Mouse (Mus musculus) forebrain, embryonic 13.5 days (tissue): ENCODE results near the gene Rpl32. TPM values are rescaled to one million over a fixed set of nuclear protein-coding genes. Genes with fewer than 3 reads are reported as not detected.
A peak's percentile ranks its signal among the peaks of the same experiment; 100 is the strongest.

Experiments used
- ATAC-seq: fragments of 200-750 bp; cut with Nextera tagmentation; 2 replicates; pipeline ENCODE4 v1.8.0; 2017
- H3K27ac ChIP-seq: fragments of 300-500 bp; sonication (generic); 2 replicates; pipeline ENCODE4 v1.5.1; 2015; ENCODE audit warnings: inconsistent platforms, mild to moderate bottlenecking, moderate library complexity
- H3K27me3 ChIP-seq: fragments of 300-500 bp; sonication (generic); 2 replicates; pipeline ENCODE4 v1.6.1; 2015; ENCODE audit warnings: mild to moderate bottlenecking, inconsistent platforms
- H3K36me3 ChIP-seq: fragments of 300-500 bp; sonication (generic); 2 replicates; pipeline ENCODE4 v1.6.1; 2015; ENCODE audit warnings: mild to moderate bottlenecking, inconsistent platforms; ENCODE audit not compliant: poor library complexity, severe bottlenecking
- H3K4me1 ChIP-seq: fragments of 300-500 bp; sonication (generic); 2 replicates; pipeline ENCODE4 v1.6.1; 2015; ENCODE audit warnings: inconsistent platforms
- H3K4me2 ChIP-seq: fragments of 300-500 bp; sonication (generic); 2 replicates; pipeline ENCODE4 v1.6.1; 2015; ENCODE audit warnings: inconsistent platforms, mild to moderate bottlenecking, moderate library complexity
- H3K4me3 ChIP-seq: fragments of 300-500 bp; sonication (generic); 2 replicates; pipeline ENCODE4 v1.5.1; 2015; ENCODE audit warnings: mild to moderate bottlenecking, inconsistent platforms
- H3K9ac ChIP-seq: fragments of 300-500 bp; sonication (generic); 2 replicates; pipeline ENCODE4 v1.6.1; 2015; ENCODE audit warnings: mild to moderate bottlenecking, inconsistent platforms
- H3K9me3 ChIP-seq: fragments of 300-500 bp; sonication (generic); replicated peaks from 2 replicates; pipeline ENCODE4 v1.6.1; 2016; ENCODE audit warnings: inconsistent platforms
- WGBS: fragments of 180-500 bp; shearing (Covaris S2); methylation state at CpG from one replicate; pipeline ENCODE4 v1.1.7; 2015; 5-methylcytosine and 5-hydroxymethylcytosine counted together
- polyA plus RNA-seq: library from polyadenylated mRNA; unstranded; fragments of >200 nt; fragmentation: Nextera tagmentation; extraction: Ambion mirVana; gene quantifications from 2 replicates; pipeline ENCODE4 v1.2.1, GENCODE M21; 2015

Rpl32 gene
- polyA plus RNA-seq: 1,595 and 1,910 TPM in 2 replicates

DNA sequence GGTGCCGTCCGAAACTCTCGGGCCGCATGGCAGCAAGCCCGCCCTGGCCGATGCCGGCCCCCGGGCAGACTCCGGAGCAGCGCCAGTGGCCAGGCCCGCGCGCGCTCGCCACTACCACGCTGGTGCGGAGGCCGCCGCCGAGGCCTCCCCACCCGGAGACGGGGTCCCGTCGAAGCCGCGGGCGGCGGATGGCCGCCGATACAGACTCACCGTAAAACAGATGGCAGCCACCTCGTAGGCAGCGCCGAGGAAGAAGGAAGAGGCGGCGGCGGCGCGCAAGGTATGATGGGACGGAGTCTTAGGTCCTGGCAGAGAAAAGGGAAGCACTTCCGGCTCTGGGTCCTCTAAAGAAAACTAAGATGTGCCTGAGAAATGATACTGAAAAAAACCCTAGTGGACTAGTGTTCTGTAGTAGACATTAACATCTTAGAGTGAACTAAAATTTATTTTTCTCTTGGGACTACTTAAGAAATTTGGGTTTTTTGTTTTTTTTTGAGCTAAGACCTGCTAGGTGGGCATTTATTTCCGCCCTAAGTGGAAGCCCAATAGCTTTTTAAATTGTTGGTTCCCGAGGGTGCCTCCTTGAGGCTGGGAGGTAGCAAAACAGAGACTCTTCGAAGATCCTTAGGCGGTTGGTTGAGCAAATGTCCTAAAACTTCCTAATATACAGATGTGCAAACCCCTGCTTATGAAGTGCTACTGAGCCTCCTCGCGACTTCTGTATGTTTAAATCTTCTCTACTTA is at the start of gene Rpl32:
Gene Rpl32 (minus strand): TSS at position 260 of the 744 bp plus-strand sequence.
- Histone ChIP-seq H3K27me3 (no peaks in the 10 kb centered on the region), H3K4me2 (peak within 1 kb of the TSS; percentile 75), H3K4me1 (peaks cover 27% of the 10 kb centered on the region), H3K4me3 (peak within 1 kb of the TSS; percentile 97), H3K36me3 (peaks cover 37% of the 10 kb centered on the region), H3K9me3 (no peaks in the 10 kb centered on the region), H3K27ac (peak within 1 kb of the TSS; percentile 97), H3K9ac (peak within 1 kb of the TSS; percentile 99)
- ATAC-seq: peak; percentile 92
- WGBS: under 1% methylated on average over 43 of the region's 47 CpGs

DNA sequence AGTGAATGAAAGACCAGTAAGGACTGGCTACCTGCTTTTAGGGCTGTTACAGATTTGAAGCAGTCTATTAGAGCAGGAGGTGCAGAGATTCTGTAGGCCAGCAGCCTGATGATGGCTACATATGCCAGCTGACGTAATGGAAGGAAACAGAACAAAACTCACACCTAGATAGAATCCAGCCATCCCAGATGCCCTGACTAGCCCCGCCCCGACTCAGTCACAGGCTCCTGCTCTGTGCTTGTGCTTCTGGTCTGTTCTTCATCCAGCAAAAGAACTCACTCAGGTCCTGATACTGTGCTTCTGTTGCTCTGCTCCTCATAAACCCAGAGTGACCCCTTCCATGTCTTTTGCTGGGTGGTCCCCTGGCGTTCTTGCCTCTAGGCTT is 47.8 kb upstream of the Rpl32 start:
- ATAC-seq: no peak
- H3K9ac ChIP-seq: no peak overlapping the region
- 73% methylated on average over 4 of the region's 4 CpGs for WGBS
- no peak overlapping the region for H3K4me2 ChIP-seq
- peaks cover 29% of the 10 kb centered on the region for H3K4me1 ChIP-seq
- H3K4me3 ChIP-seq: no peak overlapping the region
- H3K27me3 ChIP-seq: no peaks in the 10 kb centered on the region
- no peaks in the 10 kb centered on the region for H3K36me3 ChIP-seq
- H3K27ac ChIP-seq: no peak overlapping the region
- no peaks in the 10 kb centered on the region for H3K9me3 ChIP-seq

DNA sequence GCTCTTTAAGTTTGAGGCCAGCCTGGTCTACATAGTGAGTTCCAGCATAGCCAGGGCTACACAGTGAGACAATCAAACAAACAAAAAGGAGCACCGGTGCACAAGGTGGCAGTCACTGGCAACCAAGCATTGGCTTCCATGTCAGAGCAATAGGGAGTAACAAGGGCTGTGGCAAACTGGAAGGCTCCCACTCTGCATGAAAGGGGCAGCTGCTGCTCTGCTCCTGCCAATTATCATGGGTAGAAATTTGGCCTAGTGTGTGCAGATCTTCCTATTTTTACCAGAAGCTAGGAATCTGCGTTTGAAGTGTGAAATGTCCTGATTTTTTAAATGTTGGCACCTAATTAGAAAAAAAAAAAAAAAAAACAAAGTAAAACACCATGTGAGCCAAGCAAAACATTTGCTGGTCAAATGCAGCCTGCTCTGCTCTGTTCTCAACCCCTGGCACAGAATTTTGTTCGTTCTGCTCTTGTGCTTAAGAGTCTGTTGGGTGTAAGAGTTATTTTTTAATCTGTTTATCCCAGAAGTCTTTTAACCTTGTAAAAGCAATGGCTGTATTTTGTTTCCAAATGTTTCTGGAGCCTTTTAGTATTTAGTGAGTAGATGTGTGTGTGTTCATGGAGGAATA is 47.3 kb upstream of the Rpl32 start:
- no peaks in the 10 kb centered on the region for H3K27me3 ChIP-seq
- H3K4me1 ChIP-seq: peaks cover 31% of the 10 kb centered on the region
- WGBS: 82% methylated on average over 3 of the region's 3 CpGs
- no peak overlapping the region for H3K9ac ChIP-seq
- H3K9me3 ChIP-seq: no peaks in the 10 kb centered on the region
- no peak overlapping the region for H3K4me2 ChIP-seq
- no peak overlapping the region for H3K4me3 ChIP-seq
- H3K36me3 ChIP-seq: no peaks in the 10 kb centered on the region
- no peak for ATAC-seq
- no peak overlapping the region for H3K27ac ChIP-seq

DNA sequence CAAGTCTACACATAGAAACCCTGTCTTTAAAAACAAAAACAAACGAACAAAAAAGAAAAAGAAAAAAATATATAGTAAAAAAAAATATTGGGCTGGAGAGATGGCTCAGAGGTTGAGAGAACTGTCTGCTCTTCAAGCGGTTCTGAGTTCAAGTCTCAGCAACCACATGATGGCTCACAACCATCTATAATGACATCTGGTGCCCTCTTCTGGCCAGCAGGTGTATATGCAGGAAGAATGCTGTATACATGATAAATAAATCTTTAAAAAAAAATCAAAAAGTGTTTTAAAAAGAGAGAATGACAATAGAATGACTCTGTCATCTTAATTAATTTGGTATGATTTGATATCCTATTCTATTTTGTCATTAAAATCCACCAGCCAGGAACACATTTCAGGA is 45.9 kb upstream of the Rpl32 start:
- no peaks in the 10 kb centered on the region for H3K27me3 ChIP-seq
- ATAC-seq: no peak
- WGBS: 64% methylated on average over 2 of the region's 2 CpGs

DNA sequence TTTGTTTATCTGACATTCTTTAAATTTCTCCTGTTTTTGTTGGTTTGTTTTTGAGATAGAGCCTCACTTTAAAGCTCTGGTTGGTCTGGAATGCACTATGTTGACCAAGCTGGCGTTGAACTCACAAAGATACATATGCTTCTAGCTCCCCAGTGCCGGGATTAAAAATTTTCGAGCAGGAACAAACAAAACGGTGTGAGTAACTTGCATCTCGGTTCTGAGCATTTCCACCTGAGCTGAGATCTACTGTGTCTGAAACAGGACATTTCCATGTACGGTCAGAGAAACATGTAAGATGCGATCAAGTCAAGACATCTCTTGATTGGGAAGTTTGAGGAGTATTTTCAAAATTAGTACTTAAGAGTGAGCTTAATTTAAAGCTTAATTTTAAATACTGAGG is 45.4 kb upstream of the Rpl32 start:
- Histone ChIP-seq H3K27me3 (no peaks in the 10 kb centered on the region), H3K9ac (peak overlapping the region; percentile 66), H3K4me3 (peak overlapping the region; percentile 61), H3K27ac (peak overlapping the region; percentile 86), H3K9me3 (no peaks in the 10 kb centered on the region), H3K4me2 (peak overlapping the region; percentile 62), H3K4me1 (peaks cover 31% of the 10 kb centered on the region), H3K36me3 (peaks cover 11% of the 10 kb centered on the region)
- 42% methylated on average over 7 of the region's 7 CpGs for WGBS
- no peak for ATAC-seq

More for the DNA sequence above, 45.9 kb upstream of the Rpl32 start:
- Histone ChIP-seq H3K9me3 (no peaks in the 10 kb centered on the region), H3K36me3 (peaks cover 7% of the 10 kb centered on the region), H3K27ac (no peak overlapping the region), H3K4me2 (no peak overlapping the region), H3K4me1 (peaks cover 31% of the 10 kb centered on the region), H3K9ac (no peak overlapping the region), H3K4me3 (no peak overlapping the region)

DNA sequence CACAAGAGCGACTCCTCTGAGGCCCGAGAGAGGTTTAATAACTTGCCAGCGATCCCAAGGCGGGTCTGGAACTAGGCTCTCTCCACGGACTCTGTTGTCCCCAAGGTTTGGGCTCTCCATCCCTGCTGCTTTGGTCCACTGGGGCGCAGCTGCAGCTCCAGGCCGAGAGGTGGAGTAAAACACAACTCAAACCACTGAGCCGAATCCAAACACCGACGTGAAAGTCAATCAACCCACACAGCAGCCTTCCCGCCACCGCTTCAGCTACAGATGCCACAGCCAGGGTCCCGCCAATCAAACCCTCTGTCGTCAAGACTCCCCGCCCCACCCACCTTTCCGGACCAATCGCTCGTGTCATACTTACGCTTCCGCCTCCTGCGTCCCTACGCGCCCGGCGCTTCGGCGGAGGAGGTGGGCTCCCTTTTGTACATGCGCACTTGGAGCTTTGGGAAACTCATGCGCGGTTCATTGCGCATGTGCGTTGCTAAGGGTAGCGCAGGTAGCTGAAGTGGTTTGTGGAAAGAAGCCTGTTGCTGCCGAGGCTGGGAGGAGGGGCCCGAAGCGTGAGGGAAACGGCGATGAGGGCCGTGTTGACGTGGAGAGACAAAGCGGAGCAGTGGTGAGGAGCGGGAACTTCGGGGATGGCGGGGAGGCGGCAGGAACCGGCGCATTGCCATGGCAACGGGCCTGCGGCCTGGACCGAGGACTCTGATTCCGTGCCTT is 44.7 kb upstream of the Rpl32 start, which contains the start of the genes Mbd4 and Ift122:
Gene Mbd4 (minus strand): TSS at position 281 of the 723 bp plus-strand sequence.
Gene Ift122 (plus strand): TSS at position 380 of the 723 bp plus-strand sequence.
- H3K9me3 ChIP-seq: no peaks in the 10 kb centered on the region
- peaks cover 18% of the 10 kb centered on the region for H3K36me3 ChIP-seq
- peak within 1 kb of the TSS; percentile 86 for H3K27ac ChIP-seq
- peaks cover 31% of the 10 kb centered on the region for H3K4me1 ChIP-seq
- no peaks in the 10 kb centered on the region for H3K27me3 ChIP-seq
- WGBS: under 1% methylated on average over 51 of the region's 51 CpGs
- peak within 1 kb of the TSS; percentile 79 for H3K4me2 ChIP-seq
- peak within 1 kb of the TSS; percentile 61 for H3K4me3 ChIP-seq
- peak; percentile 98 for ATAC-seq
- peak within 1 kb of the TSS; percentile 73 for H3K9ac ChIP-seq

DNA sequence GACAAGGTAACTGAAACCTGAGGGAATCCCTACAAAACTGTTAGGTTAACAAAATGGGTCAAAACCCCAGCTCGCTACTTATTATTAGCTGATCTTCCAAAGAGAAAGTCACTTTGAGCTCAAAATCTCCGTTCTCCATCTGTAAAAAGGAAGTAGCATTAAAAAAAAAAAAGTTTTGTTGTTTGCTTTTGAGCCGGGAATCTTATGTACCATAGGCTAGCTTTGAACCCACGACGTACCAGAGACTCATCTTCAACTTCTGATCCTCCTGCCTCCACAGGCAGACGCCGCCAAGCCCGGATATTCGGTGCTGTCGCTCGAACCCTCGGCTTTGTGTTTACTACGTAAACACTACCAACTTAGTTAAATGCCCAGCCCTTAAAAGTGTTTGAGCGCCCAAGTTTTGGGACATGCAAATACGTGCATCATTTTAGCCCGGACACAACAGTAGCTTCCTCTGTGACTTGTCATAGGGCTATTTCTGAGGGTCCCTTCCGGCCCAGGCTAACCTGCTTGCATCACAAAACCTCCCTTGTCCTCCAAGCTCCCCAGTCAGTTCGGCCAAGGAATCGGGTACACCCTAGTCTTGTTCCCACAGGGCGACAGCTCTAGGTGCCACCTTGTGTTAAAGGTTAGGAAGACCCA is 44.0 kb upstream of the Rpl32 start:
- WGBS: 4% methylated on average over 20 of the region's 20 CpGs
- H3K9ac ChIP-seq: peak overlapping the region; percentile 73
- ATAC-seq: no peak
- no peaks in the 10 kb centered on the region for H3K9me3 ChIP-seq
- H3K4me1 ChIP-seq: peaks cover 31% of the 10 kb centered on the region
- peaks cover 24% of the 10 kb centered on the region for H3K36me3 ChIP-seq
- H3K27ac ChIP-seq: peak overlapping the region; percentile 86
- no peaks in the 10 kb centered on the region for H3K27me3 ChIP-seq
- peak overlapping the region; percentile 61 for H3K4me3 ChIP-seq
- peak overlapping the region; percentile 79 for H3K4me2 ChIP-seq

DNA sequence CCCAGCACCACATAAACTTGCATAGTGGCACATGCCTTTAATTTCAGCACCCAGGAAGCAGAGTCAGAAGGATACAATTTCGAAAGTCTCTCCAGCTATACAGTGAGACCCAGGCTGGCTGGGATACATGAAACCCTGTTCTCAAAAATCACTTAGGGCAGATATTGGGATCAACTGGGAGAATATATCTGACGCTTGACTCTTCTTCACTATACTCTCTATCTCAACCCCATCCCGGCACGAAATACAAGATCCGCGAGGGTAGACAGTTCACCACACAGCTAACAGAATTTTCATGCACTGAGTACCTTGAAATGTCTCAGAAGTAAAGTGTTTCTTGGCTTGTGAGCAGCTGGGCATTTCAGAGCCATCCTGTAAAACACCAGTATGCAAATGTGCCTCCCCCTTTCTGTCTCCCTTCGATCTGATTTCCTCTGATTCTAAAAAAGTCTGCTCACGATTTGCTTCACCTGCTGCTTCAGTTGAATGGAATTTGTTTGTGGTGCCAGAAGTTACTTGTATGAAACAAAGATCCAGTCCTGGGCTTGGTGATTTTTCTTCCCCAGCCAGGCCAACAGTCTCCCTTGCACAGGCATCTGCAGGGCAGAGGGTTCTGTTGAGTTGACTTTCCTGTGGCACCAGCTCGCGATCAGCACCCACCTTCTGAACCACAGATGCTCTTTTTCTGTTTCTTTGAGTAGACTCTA is 40.2 kb upstream of the Rpl32 start:
- Histone ChIP-seq H3K9me3 (no peaks in the 10 kb centered on the region), H3K4me2 (no peak overlapping the region), H3K9ac (no peak overlapping the region), H3K36me3 (peaks cover 37% of the 10 kb centered on the region), H3K27ac (no peak overlapping the region), H3K27me3 (no peaks in the 10 kb centered on the region), H3K4me3 (no peak overlapping the region), H3K4me1 (peaks cover 20% of the 10 kb centered on the region)
- WGBS: 94% methylated on average over 10 of the region's 10 CpGs
- no peak for ATAC-seq

DNA sequence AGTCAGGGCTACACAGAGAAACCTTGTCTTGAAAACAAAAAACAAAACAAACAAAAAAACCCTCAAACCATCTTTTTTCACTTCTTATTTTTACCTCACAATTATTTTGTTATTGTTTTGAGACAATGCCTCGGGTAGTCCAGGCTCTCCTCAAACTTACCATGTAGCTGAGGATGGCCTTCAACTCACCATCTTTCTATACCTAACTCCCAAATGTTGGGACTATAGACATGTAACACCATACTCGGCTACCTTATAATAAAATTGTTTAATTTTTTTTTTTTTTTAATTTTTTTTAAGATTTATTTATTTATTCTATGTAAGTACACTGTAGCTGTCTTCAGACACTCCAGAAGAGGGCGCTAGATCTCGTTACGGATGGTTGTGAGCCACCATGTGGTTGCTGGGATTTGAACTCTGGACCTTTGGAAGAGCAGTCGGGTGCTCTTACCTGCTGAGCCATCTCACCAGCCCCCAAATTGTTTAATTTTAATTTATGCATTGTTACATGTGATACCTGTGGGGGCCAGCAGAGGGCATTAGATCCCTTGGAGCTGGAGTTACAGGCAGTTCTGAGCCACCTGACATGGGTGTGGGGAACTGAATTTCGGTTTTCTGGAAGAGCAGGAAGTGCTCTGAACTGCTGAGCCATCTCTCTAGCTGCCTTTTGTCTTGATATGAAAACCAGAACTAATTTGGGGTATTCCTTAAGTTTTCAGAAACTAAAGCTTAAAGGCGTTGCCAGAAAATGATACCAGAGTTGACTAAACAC is 38.3 kb upstream of the Rpl32 start:
- 0 out of 2 replicates have a peak, but pooled peaks have one; percentile 38 for ATAC-seq
- no peak overlapping the region for H3K4me3 ChIP-seq
- WGBS: 42% methylated on average over 8 of the region's 8 CpGs
- H3K9ac ChIP-seq: no peak overlapping the region
- no peaks in the 10 kb centered on the region for H3K27me3 ChIP-seq
- H3K27ac ChIP-seq: no peak overlapping the region
- peaks cover 54% of the 10 kb centered on the region for H3K36me3 ChIP-seq
- H3K4me2 ChIP-seq: no peak overlapping the region
- no peaks in the 10 kb centered on the region for H3K9me3 ChIP-seq
- H3K4me1 ChIP-seq: peaks cover 7% of the 10 kb centered on the region

DNA sequence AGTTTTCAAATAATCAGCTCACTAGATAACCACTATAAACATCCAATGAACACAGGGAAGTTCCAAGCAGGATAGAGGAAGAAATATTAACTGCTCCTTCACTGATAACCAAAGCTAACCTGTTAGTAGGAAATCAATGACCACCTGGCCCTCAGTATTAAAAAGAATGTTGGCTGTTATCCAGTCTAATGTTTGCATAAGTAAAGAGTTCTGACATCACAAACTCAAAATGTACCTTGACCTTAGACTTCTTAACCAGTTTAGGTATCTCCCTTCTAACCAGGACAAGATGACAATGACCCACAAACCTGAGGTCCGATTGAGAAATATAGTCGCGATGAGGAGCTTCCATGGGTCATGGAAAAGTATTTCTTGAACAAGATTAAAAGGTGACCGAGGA is 36.5 kb upstream of the Rpl32 start:
- no peak overlapping the region for H3K27ac ChIP-seq
- no peaks in the 10 kb centered on the region for H3K9me3 ChIP-seq
- WGBS: 95% methylated on average over 4 of the region's 4 CpGs
- ATAC-seq: no peak
- no peak overlapping the region for H3K4me2 ChIP-seq
- no peaks in the 10 kb centered on the region for H3K4me1 ChIP-seq
- H3K9ac ChIP-seq: no peak overlapping the region
- H3K27me3 ChIP-seq: no peaks in the 10 kb centered on the region
- H3K36me3 ChIP-seq: peaks cover 54% of the 10 kb centered on the region
- no peak overlapping the region for H3K4me3 ChIP-seq

DNA sequence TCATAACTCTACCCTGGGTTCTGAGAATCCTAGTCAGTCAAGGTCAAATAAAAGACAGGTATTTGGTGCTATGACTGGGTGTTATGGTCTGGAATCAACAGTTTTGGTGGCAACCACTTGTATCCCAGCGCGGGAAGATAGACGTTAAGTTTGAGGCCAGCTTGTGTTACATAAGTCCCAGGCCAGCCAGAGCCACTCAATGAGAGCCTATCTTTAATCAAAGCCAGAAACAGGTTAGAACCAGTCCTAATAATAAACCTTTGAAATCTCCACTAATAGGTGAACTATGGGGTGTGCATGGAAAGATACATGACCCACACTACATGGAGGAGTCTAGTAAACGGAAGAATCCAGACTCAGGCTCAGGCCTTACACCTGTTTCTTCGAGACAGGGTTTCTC is 30.2 kb upstream of the Rpl32 start:
- no peak overlapping the region for H3K27ac ChIP-seq
- H3K4me2 ChIP-seq: peak overlapping the region; percentile 68
- peak; percentile 7; the same call in 1 of the 2 replicates for ATAC-seq
- H3K27me3 ChIP-seq: no peaks in the 10 kb centered on the region
- H3K9me3 ChIP-seq: no peaks in the 10 kb centered on the region
- H3K4me3 ChIP-seq: peak overlapping the region; percentile 41
- peaks cover 9% of the 10 kb centered on the region; the same call in 1 of the 2 replicates for H3K4me1 ChIP-seq
- 67% methylated on average over 5 of the region's 5 CpGs for WGBS
- no peak overlapping the region for H3K9ac ChIP-seq
- H3K36me3 ChIP-seq: peaks cover 23% of the 10 kb centered on the region
